Mouse (Mus musculus) kidney, adult 2 months (tissue): ENCODE measurements around the gene Ebf1.

Source experiments
- CTCF ChIP-seq: fragments of 200-500 bp; conservative IDR thresholded peaks from 2 replicates; pipeline ENCODE4 v1.5.1; 2011; ENCODE audit warnings: low read depth, mild to moderate bottlenecking, control low read depth, low read length, moderate library complexity, mixed read lengths; ENCODE audit not compliant: insufficient read depth, insufficient read length
- POLR2A ChIP-seq: fragments of 200-500 bp; IDR thresholded peaks from one replicate; pipeline ENCODE4 v1.6.1; 2011; ENCODE audit warnings: low read depth, low read length, control low read depth

DNA sequence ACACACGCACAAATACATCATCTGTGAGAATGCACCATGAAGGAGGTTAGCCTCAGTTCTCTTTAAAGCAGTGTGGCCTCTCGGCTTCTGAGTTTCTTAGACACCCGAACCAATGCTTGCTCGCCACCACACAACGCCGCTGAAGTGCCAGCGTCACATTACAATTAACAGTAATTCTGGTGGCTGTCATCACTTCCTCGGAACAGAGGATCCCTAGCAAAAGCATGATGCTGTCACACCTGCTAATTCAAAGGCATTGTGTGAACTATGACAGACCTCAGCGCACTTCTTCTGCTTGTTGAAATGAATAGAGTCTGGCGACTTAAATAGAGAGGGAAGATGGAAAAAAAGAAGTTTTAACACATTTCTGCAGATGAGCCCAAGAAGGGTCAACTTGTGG is 235.8 kb downstream of the Ebf1 start:
- TF ChIP-seq POLR2A = no peak
- no peak for TF ChIP-seq CTCF
